In the genomic region with DNA sequence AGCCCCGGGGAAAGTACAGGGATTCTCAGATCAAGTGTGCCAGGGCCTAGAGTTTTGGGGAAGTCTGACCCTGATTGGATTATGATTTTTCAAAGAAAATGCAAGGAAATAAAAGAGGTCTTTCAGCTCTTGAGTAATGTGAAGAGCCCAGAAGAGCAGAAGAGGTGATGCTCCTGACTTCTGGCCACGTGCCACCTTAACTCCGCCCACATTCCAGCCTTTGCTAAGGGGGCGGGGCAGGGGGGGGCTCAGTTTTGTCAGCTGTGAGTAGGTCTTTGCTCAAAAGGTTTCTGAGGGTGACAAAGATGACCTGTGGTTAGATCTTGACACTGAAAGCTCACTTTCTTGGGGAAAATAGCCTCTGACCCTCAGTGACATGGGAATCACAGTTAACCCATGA, we compare ENCODE assay signal across 15 mouse cellular contexts. TPM values are rescaled to one million over a fixed set of nuclear protein-coding genes. Genes with fewer than 3 reads are reported as not detected.
A peak's percentile ranks its signal among the peaks of the same experiment; 100 is the strongest.
DNase-seq lines count a peak whose midpoint lies in the region; ATAC-seq and TF ChIP-seq lines count a peak whose summit lies in the region.
"Had no signal": no experiment of that assay in that cellular context is flagged by ENCODE, and none has a peak within 500 bp of the region (broad histone marks: within the 10 kb centered on the region; RNA-seq: fewer than 3 reads in every experiment).

No protein-coding gene starts in this region.

- TF ChIP-seq CTCF in heart, postnatal 0 days (IDR thresholded peaks at IDR 0.05; ENCODE audit: low read depth), result no peak

- intact Hi-C loops in gastrocnemius, postnatal 14 days (cut with DNase I; ENCODE audit: low total_unique reads), result no loop called here

- no peaks in the 10 kb centered on the region for H3K9me3 ChIP-seq in heart, postnatal 0 days (replicated peaks; ENCODE audit: control insufficient read depth, low read length)
- H3K9me3 ChIP-seq in heart, embryonic 11.5 days (replicated peaks; ENCODE audit: control insufficient read depth, low read length), result no peaks in the 10 kb centered on the region
- no peaks in the 10 kb centered on the region for H3K9me3 ChIP-seq in lung, embryonic 15.5 days
- H3K9me3 ChIP-seq in embryonic facial prominence, embryonic 15.5 days (replicated peaks), result no peaks in the 10 kb centered on the region
- H3K9me3 ChIP-seq: embryonic facial prominence, embryonic 12.5 days; hindbrain, embryonic 15.5 days had no signal

- 28% methylated on average over 4 of the region's 4 CpGs for WGBS in heart, postnatal 0 days
- 32% methylated on average over 4 of the region's 4 CpGs for WGBS in heart, embryonic 11.5 days (ENCODE audit: insufficient replicate concordance)
- 19% methylated on average over 4 of the region's 4 CpGs for WGBS in lung, embryonic 15.5 days
- WGBS in embryonic facial prominence, embryonic 15.5 days, result 22% methylated on average over 4 of the region's 4 CpGs

- TF ChIP-seq EP300 in heart, postnatal 0 days (IDR thresholded peaks at IDR 0.05; ENCODE audit: low read depth), result no peak

- no peaks in the 10 kb centered on the region for H3K36me3 ChIP-seq in heart, postnatal 0 days (replicated peaks; ENCODE audit: control insufficient read depth, insufficient read depth, low read length)
- H3K36me3 ChIP-seq in heart, embryonic 11.5 days (ENCODE audit: control insufficient read depth, insufficient read depth, low read length), result no peaks in the 10 kb centered on the region
- H3K36me3 ChIP-seq in lung, embryonic 15.5 days, result no peaks in the 10 kb centered on the region
- H3K36me3 ChIP-seq in embryonic facial prominence, embryonic 15.5 days, result 0 out of 2 replicates have a peak, but pooled peaks cover under 1% of the 10 kb centered on the region
- H3K36me3 ChIP-seq: hindbrain, embryonic 15.5 days; midbrain, embryonic 10.5 days had no signal

- peaks cover 34% of the 10 kb centered on the region for H3K4me1 ChIP-seq in heart, postnatal 0 days (ENCODE audit: control insufficient read depth, insufficient read depth)
- peaks cover 25% of the 10 kb centered on the region for H3K4me1 ChIP-seq in heart, embryonic 11.5 days (ENCODE audit: control insufficient read depth, insufficient read depth, low read length)
- H3K4me1 ChIP-seq in lung, embryonic 15.5 days, result peaks cover 45% of the 10 kb centered on the region
- peaks cover 31% of the 10 kb centered on the region for H3K4me1 ChIP-seq in embryonic facial prominence, embryonic 15.5 days

- no peak overlapping the region for H3K9ac ChIP-seq in heart, postnatal 0 days (replicated peaks; ENCODE audit: low read depth, low read length)
- no peak overlapping the region for H3K9ac ChIP-seq in heart, embryonic 11.5 days (ENCODE audit: low read depth, low read length)
- H3K9ac ChIP-seq in lung, embryonic 15.5 days, result no peak overlapping the region
- no peak overlapping the region; the same call in 1 of the 2 replicates for H3K9ac ChIP-seq in embryonic facial prominence, embryonic 15.5 days
- H3K9ac ChIP-seq: embryonic facial prominence, embryonic 12.5 days; hindbrain, embryonic 15.5 days had no signal

- no peaks in the 10 kb centered on the region for H3K27me3 ChIP-seq in heart, postnatal 0 days (ENCODE audit: control insufficient read depth, insufficient read depth, low read length)
- no peaks in the 10 kb centered on the region; the same call in 1 of the 2 replicates for H3K27me3 ChIP-seq in heart, embryonic 11.5 days (ENCODE audit: control insufficient read depth, insufficient read depth, low read length)
- no peaks in the 10 kb centered on the region for H3K27me3 ChIP-seq in lung, embryonic 15.5 days
- H3K27me3 ChIP-seq in embryonic facial prominence, embryonic 15.5 days, result no peaks in the 10 kb centered on the region
- H3K27me3 ChIP-seq: embryonic facial prominence, embryonic 12.5 days; hindbrain, embryonic 15.5 days had no signal

- H3K27ac ChIP-seq in heart, postnatal 0 days (ENCODE audit: low read depth), result 0 out of 2 replicates have a peak overlapping the region, but pooled peaks have one; percentile 18
- H3K27ac ChIP-seq in heart, embryonic 11.5 days (ENCODE audit: low read depth, low read length), result no peak overlapping the region
- no peak overlapping the region for H3K27ac ChIP-seq in lung, embryonic 15.5 days
- peak overlapping the region; percentile 65 for H3K27ac ChIP-seq in embryonic facial prominence, embryonic 15.5 days (replicated peaks)
- H3K27ac ChIP-seq: embryonic facial prominence, embryonic 12.5 days; hindbrain, embryonic 15.5 days; kidney, postnatal 0 days; midbrain, embryonic 10.5 days had no signal

- no peak overlapping the region for H3K4me3 ChIP-seq in heart, postnatal 0 days (ENCODE audit: low read depth, low read length)
- no peak overlapping the region for H3K4me3 ChIP-seq in heart, embryonic 11.5 days (ENCODE audit: low read depth, low read length)
- no peak overlapping the region for H3K4me3 ChIP-seq in lung, embryonic 15.5 days
- no peak overlapping the region for H3K4me3 ChIP-seq in embryonic facial prominence, embryonic 15.5 days (replicated peaks)
- H3K4me3 ChIP-seq: embryonic facial prominence, embryonic 12.5 days; hindbrain, embryonic 15.5 days; midbrain, embryonic 10.5 days had no signal

- peak; percentile 8 for DNase-seq in heart, postnatal 0 days (ENCODE audit: low spot score)
- DNase-seq in lung, postnatal 36 days, result no peak
- DNase-seq in R1 (ENCODE audit: low read depth, low spot score), result peak; percentile 52
- DNase-seq in right cerebral cortex, postnatal 10 days (ENCODE audit: low spot score in 2 of 2), result no peak
- no peak for DNase-seq in gastrocnemius, postnatal 14 days
- DNase-seq: cerebellum, adult 11-12 months; heart, adult 18-20 months; thymus, postnatal 36 days had no signal

- no peak overlapping the region for H3K4me2 ChIP-seq in heart, postnatal 0 days (ENCODE audit: low read depth, low read length)
- no peak overlapping the region for H3K4me2 ChIP-seq in heart, embryonic 11.5 days
- H3K4me2 ChIP-seq in lung, embryonic 15.5 days, result peak overlapping the region; percentile 11; the same call in 1 of the 2 replicates
- H3K4me2 ChIP-seq in embryonic facial prominence, embryonic 15.5 days (replicated peaks), result 0 out of 2 replicates have a peak overlapping the region, but pooled peaks have one; percentile 22
- H3K4me2 ChIP-seq: embryonic facial prominence, embryonic 12.5 days; hindbrain, embryonic 15.5 days had no signal

- no peak for ATAC-seq in heart, postnatal 0 days (ENCODE audit: insufficient read depth, low read depth)
- no peak for ATAC-seq in heart, embryonic 11.5 days (replicated peaks; ENCODE audit: insufficient number of reproducible peaks, low FRiP score, low TSS enrichment)
- no peak for ATAC-seq in lung, embryonic 15.5 days (ENCODE audit: borderline replicate concordance, extremely low read depth, low FRiP score, low TSS enrichment)
- ATAC-seq in embryonic facial prominence, embryonic 15.5 days (ENCODE audit: insufficient number of reproducible peaks, low FRiP score, low TSS enrichment, low read depth), result no peak

RNA-seq across cellular contexts. Expression of gene Ak2, which starts 24.6 kb away (rescaled TPM):
- total RNA-seq in heart, postnatal 0 days (2014; rRNA removed; ENCODE audit: low replicate concordance), result 46.0 and 58.6 TPM in 2 replicates
- polyA plus RNA-seq in heart, postnatal 0 days (2015; fragmentation: Nextera tagmentation; extraction: Ambion mirVana), result 148 and 153 TPM in 2 replicates
- 139 and 147 TPM in 2 replicates for polyA plus RNA-seq in heart, embryonic 11.5 days (2014; fragmentation: Nextera tagmentation; extraction: Ambion mirVana)
- polyA plus RNA-seq in lung, embryonic 15.5 days (2015; fragmentation: Nextera tagmentation; extraction: Ambion mirVana), result 182 and 187 TPM in 2 replicates
- 196 and 203 TPM in 2 replicates for polyA plus RNA-seq in embryonic facial prominence, embryonic 15.5 days (2015; fragmentation: Nextera tagmentation; extraction: Ambion mirVana)
- 10 to 100 TPM; 43.4 to 46.2 TPM for total RNA-seq in gastrocnemius, postnatal 14 days (2021)

RNA-seq across cellular contexts. Expression of gene Rnf19b, which starts 41.7 kb away (rescaled TPM):
- 25.6 and 46.0 TPM in 2 replicates for total RNA-seq in heart, postnatal 0 days (2014; rRNA removed; ENCODE audit: low replicate concordance)
- polyA plus RNA-seq in heart, postnatal 0 days (2015; fragmentation: Nextera tagmentation; extraction: Ambion mirVana), result 5.8 and 7.2 TPM in 2 replicates
- 5.8 and 7.1 TPM in 2 replicates for polyA plus RNA-seq in heart, embryonic 11.5 days (2014; fragmentation: Nextera tagmentation; extraction: Ambion mirVana)
- 7.3 and 7.6 TPM in 2 replicates for polyA plus RNA-seq in lung, embryonic 15.5 days (2015; fragmentation: Nextera tagmentation; extraction: Ambion mirVana)
- 10.7 and 11.0 TPM in 2 replicates for polyA plus RNA-seq in embryonic facial prominence, embryonic 15.5 days (2015; fragmentation: Nextera tagmentation; extraction: Ambion mirVana)
- 10 to 100 TPM; 13.6 to 15.5 TPM for total RNA-seq in gastrocnemius, postnatal 14 days (2021)

RNA-seq across cellular contexts. Expression of gene Azin2, which starts 54.1 kb away (rescaled TPM):
- total RNA-seq in heart, postnatal 0 days (2014; rRNA removed; ENCODE audit: low replicate concordance), result 4.8 and 7.7 TPM in 2 replicates
- 6.0 and 7.1 TPM in 2 replicates for polyA plus RNA-seq in heart, postnatal 0 days (2015; fragmentation: Nextera tagmentation; extraction: Ambion mirVana)
- polyA plus RNA-seq in heart, embryonic 11.5 days (2014; fragmentation: Nextera tagmentation; extraction: Ambion mirVana), result 4.1 and 4.6 TPM in 2 replicates
- 18.6 and 22.5 TPM in 2 replicates for polyA plus RNA-seq in lung, embryonic 15.5 days (2015; fragmentation: Nextera tagmentation; extraction: Ambion mirVana)
- polyA plus RNA-seq in embryonic facial prominence, embryonic 15.5 days (2015; fragmentation: Nextera tagmentation; extraction: Ambion mirVana), result 29.4 and 32.1 TPM in 2 replicates
- total RNA-seq in gastrocnemius, postnatal 14 days (2021), result 1 to 10 TPM; 1.8 to 2.6 TPM

Comparison
In these comparisons a context has a peak if more than half of its experiments do, and no peak if none do; other contexts are left out.
1. H3K27ac ChIP-seq: peak in heart, postnatal 0 days (single experiment) and embryonic facial prominence, embryonic 15.5 days (single experiment); none in heart, embryonic 11.5 days (single experiment) and lung, embryonic 15.5 days (single experiment).
2. DNase-seq: peak in heart, postnatal 0 days (single experiment) and R1 (single experiment); none in lung, postnatal 36 days (single experiment), right cerebral cortex, postnatal 10 days (0 of 2) and gastrocnemius, postnatal 14 days (single experiment).
3. H3K4me2 ChIP-seq: peak in lung, embryonic 15.5 days (single experiment) and embryonic facial prominence, embryonic 15.5 days (single experiment); none in heart, postnatal 0 days (single experiment) and heart, embryonic 11.5 days (single experiment).